Mouse (Mus musculus) bone marrow macrophage, adult 2 months (primary cell): ENCODE results near the gene Pnliprp1.

Experiments used
- CTCF ChIP-seq: IDR thresholded peaks from 2 replicates; pipeline ENCODE4 v1.5.1; 2012; ENCODE audit warnings: low read depth, mild to moderate bottlenecking, low read length, moderate library complexity
- POLR2A ChIP-seq: IDR thresholded peaks from 2 replicates; pipeline ENCODE4 v1.6.1; 2012; ENCODE audit warnings: mild to moderate bottlenecking, low read depth, low read length, borderline replicate concordance

DNA sequence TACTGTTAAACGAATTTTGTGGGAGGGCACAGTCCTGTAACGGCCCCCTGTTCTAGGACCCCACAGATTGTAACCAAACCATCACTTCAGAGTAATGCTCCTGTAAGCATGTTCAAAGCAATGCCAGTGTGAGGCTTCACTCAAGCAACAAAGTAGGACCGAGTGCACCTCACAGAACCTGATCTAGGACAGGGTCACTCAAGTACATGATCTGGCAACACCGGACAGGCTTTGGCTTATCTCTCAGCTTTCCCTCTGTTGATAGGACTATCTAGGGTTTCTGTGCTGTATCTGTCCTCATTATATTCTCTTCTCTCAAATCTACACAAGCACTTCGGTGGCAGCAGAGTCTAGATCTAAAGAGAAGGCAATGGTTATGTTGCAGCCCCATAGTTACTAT is 2.1 kb upstream of the Pnliprp1 start:
- TF ChIP-seq CTCF (no peak), POLR2A (no peak)
